Mouse (Mus musculus) midbrain, embryonic 12.5 days (tissue): ENCODE measurements around the gene Gpc2. TPM values are rescaled to one million over a fixed set of nuclear protein-coding genes. Genes with fewer than 3 reads are reported as not detected.

Experiments used
- ATAC-seq: fragments of 200-750 bp; cut with Nextera tagmentation; 2 replicates; pipeline ENCODE4 v1.8.0; 2017; ENCODE audit warnings: low read depth, moderate TSS enrichment, moderate library complexity; ENCODE audit not compliant: low FRiP score
- H3K27ac ChIP-seq: fragments of 300-500 bp; sonication (generic); replicated peaks from 2 replicates; pipeline ENCODE4 v1.5.1; 2016; ENCODE audit warnings: mild to moderate bottlenecking
- H3K27me3 ChIP-seq: fragments of 300-500 bp; sonication (generic); 2 replicates; pipeline ENCODE4 v1.6.1; 2016; ENCODE audit warnings: mild to moderate bottlenecking
- H3K36me3 ChIP-seq: fragments of 300-500 bp; sonication (generic); 2 replicates; pipeline ENCODE4 v1.6.1; 2016
- H3K4me1 ChIP-seq: fragments of 300-500 bp; sonication (generic); 2 replicates; pipeline ENCODE4 v1.6.1; 2016
- H3K4me2 ChIP-seq: fragments of 300-500 bp; sonication (generic); replicated peaks from 2 replicates; pipeline ENCODE4 v1.6.1; 2016; ENCODE audit warnings: mild to moderate bottlenecking, moderate library complexity
- H3K4me3 ChIP-seq: fragments of 300-500 bp; sonication (generic); 2 replicates; pipeline ENCODE4 v1.5.1; 2016; ENCODE audit warnings: mild to moderate bottlenecking
- H3K9ac ChIP-seq: fragments of 300-500 bp; sonication (generic); replicated peaks from 2 replicates; pipeline ENCODE4 v1.6.1; 2016; ENCODE audit warnings: mild to moderate bottlenecking, moderate library complexity
- H3K9me3 ChIP-seq: fragments of 300-500 bp; sonication (generic); 2 replicates; pipeline ENCODE4 v1.6.1; 2016; ENCODE audit warnings: mild to moderate bottlenecking
- WGBS: fragments of 180-500 bp; shearing (Covaris S2); methylation state at CpG from one replicate; pipeline ENCODE4 v1.1.7; 2016; 5-methylcytosine and 5-hydroxymethylcytosine counted together
- polyA plus RNA-seq: library from polyadenylated mRNA; unstranded; fragments of >200 nt; fragmentation: Nextera tagmentation; extraction: Ambion mirVana; gene quantifications from 2 replicates; pipeline ENCODE4 v1.2.1, GENCODE M21; 2016

The Gpc2 gene
- polyA plus RNA-seq, 1 experiment from 2014 or later: 152 TPM

- Histone ChIP-seq H3K4me1 (peaks cover 31% of the 10 kb centered on the region), H3K4me2 (no peak overlapping the region), H3K27me3 (no peaks in the 10 kb centered on the region), H3K9me3 (no peaks in the 10 kb centered on the region), H3K4me3 (no peak overlapping the region), H3K27ac (no peak overlapping the region), H3K36me3 (peaks cover 41% of the 10 kb centered on the region), H3K9ac (no peak overlapping the region)
- 86% methylated on average over 10 of the region's 10 CpGs for WGBS
- no peak for ATAC-seq
These were observed 19.8 kb downstream of the Gpc2 start for GRCm38 (mm10) chr5:138260051-138260450.

GRCm38 (mm10) chr5:138258993-138259392 lies 20.8 kb downstream of the Gpc2 start:
- WGBS: 82% methylated on average over 7 of the region's 7 CpGs
- ATAC-seq: no peak
- Histone ChIP-seq H3K4me2 (no peak overlapping the region), H3K36me3 (peaks cover 41% of the 10 kb centered on the region), H3K4me3 (no peak overlapping the region), H3K27ac (no peak overlapping the region), H3K27me3 (no peaks in the 10 kb centered on the region), H3K9me3 (no peaks in the 10 kb centered on the region), H3K9ac (no peak overlapping the region), H3K4me1 (peaks cover 26% of the 10 kb centered on the region)

GRCm38 (mm10) chr5:138258542-138258941 lies 21.3 kb downstream of the Gpc2 start:
- H3K9me3 ChIP-seq: no peaks in the 10 kb centered on the region
- WGBS: 95% methylated on average over 6 of the region's 6 CpGs
- no peaks in the 10 kb centered on the region for H3K27me3 ChIP-seq
- peaks cover 26% of the 10 kb centered on the region for H3K4me1 ChIP-seq
- peaks cover 41% of the 10 kb centered on the region for H3K36me3 ChIP-seq
- H3K4me2 ChIP-seq: no peak overlapping the region
- no peak overlapping the region for H3K27ac ChIP-seq
- H3K4me3 ChIP-seq: no peak overlapping the region
- ATAC-seq: no peak
- H3K9ac ChIP-seq: no peak overlapping the region

- H3K4me3 ChIP-seq: no peak overlapping the region
- ATAC-seq: no peak
- no peaks in the 10 kb centered on the region for H3K27me3 ChIP-seq
- 90% methylated on average over 3 of the region's 3 CpGs for WGBS
- H3K9me3 ChIP-seq: no peaks in the 10 kb centered on the region
- H3K4me2 ChIP-seq: no peak overlapping the region
- peaks cover 23% of the 10 kb centered on the region for H3K4me1 ChIP-seq
- H3K27ac ChIP-seq: no peak overlapping the region
- H3K9ac ChIP-seq: no peak overlapping the region
- peaks cover 41% of the 10 kb centered on the region for H3K36me3 ChIP-seq
These were observed 21.7 kb downstream of the Gpc2 start for GRCm38 (mm10) chr5:138258078-138258477.

- ATAC-seq: no peak
- peaks cover 41% of the 10 kb centered on the region for H3K36me3 ChIP-seq
- peaks cover 18% of the 10 kb centered on the region for H3K4me1 ChIP-seq
- H3K27ac ChIP-seq: no peak overlapping the region
- H3K4me2 ChIP-seq: no peak overlapping the region
- H3K9me3 ChIP-seq: no peaks in the 10 kb centered on the region
- no peak overlapping the region for H3K4me3 ChIP-seq
- no peak overlapping the region for H3K9ac ChIP-seq
- WGBS: 93% methylated on average over 4 of the region's 4 CpGs
- no peaks in the 10 kb centered on the region for H3K27me3 ChIP-seq
These were observed 22.2 kb downstream of the Gpc2 start for GRCm38 (mm10) chr5:138257585-138257978.

- H3K36me3 ChIP-seq: peaks cover 41% of the 10 kb centered on the region
- H3K4me1 ChIP-seq: peaks cover 14% of the 10 kb centered on the region
- no peak overlapping the region for H3K4me3 ChIP-seq
- no peak for ATAC-seq
- no peak overlapping the region for H3K9ac ChIP-seq
- no peak overlapping the region for H3K4me2 ChIP-seq
- no peak overlapping the region for H3K27ac ChIP-seq
- WGBS: 89% methylated on average over 10 of the region's 10 CpGs
- no peaks in the 10 kb centered on the region for H3K9me3 ChIP-seq
- no peaks in the 10 kb centered on the region for H3K27me3 ChIP-seq
These were observed 22.7 kb downstream of the Gpc2 start for GRCm38 (mm10) chr5:138256966-138257584.

- 29% methylated on average over 7 of the region's 7 CpGs for WGBS
- H3K4me3 ChIP-seq: peak overlapping the region; percentile 73
- ATAC-seq: no peak
These were observed 23.7 kb downstream of the Gpc2 start for GRCm38 (mm10) chr5:138256094-138256467.

GRCm38 (mm10) chr5:138255353-138256093 lies 24.3 kb downstream of the Gpc2 start, which contains the start of gene Lamtor4:
TSS of gene Lamtor4 (plus strand) at chr5:138255482.
- H3K9ac ChIP-seq: peak within 1 kb of the TSS; percentile 71
- peak; percentile 100 for ATAC-seq
- H3K27me3 ChIP-seq: no peaks in the 10 kb centered on the region
- under 1% methylated on average over 38 of the region's 38 CpGs for WGBS
- peak within 1 kb of the TSS; percentile 73 for H3K27ac ChIP-seq
- H3K4me2 ChIP-seq: peak within 1 kb of the TSS; percentile 83
- peaks cover 25% of the 10 kb centered on the region for H3K36me3 ChIP-seq
- H3K9me3 ChIP-seq: no peaks in the 10 kb centered on the region
- H3K4me3 ChIP-seq: peak within 1 kb of the TSS; percentile 73
- H3K4me1 ChIP-seq: peaks cover 14% of the 10 kb centered on the region

More at GRCm38 (mm10) chr5:138256094-138256467, 23.7 kb downstream of the Gpc2 start:
- H3K27me3 ChIP-seq: no peaks in the 10 kb centered on the region
- H3K4me1 ChIP-seq: peaks cover 14% of the 10 kb centered on the region
- peak overlapping the region; percentile 71 for H3K9ac ChIP-seq
- H3K27ac ChIP-seq: peak overlapping the region; percentile 73
- H3K9me3 ChIP-seq: no peaks in the 10 kb centered on the region
- peaks cover 31% of the 10 kb centered on the region for H3K36me3 ChIP-seq
- peak overlapping the region; percentile 83 for H3K4me2 ChIP-seq

- Histone ChIP-seq H3K27me3 (no peaks in the 10 kb centered on the region), H3K9ac (no peak overlapping the region), H3K27ac (no peak overlapping the region), H3K4me1 (peaks cover 14% of the 10 kb centered on the region), H3K4me2 (no peak overlapping the region), H3K4me3 (no peak overlapping the region), H3K36me3 (0 out of 2 replicates have a peak, but pooled peaks cover 1% of the 10 kb centered on the region), H3K9me3 (no peaks in the 10 kb centered on the region)
- 91% methylated on average over 3 of the region's 3 CpGs for WGBS
- no peak for ATAC-seq
These were observed 26.7 kb downstream of the Gpc2 start for GRCm38 (mm10) chr5:138253061-138253460.

GRCm38 (mm10) chr5:138251144-138251543 lies 28.7 kb downstream of the Gpc2 start:
- Histone ChIP-seq H3K9me3 (no peaks in the 10 kb centered on the region), H3K27ac (no peak overlapping the region), H3K4me1 (peaks cover 7% of the 10 kb centered on the region), H3K9ac (no peak overlapping the region), H3K36me3 (no peaks in the 10 kb centered on the region), H3K27me3 (no peaks in the 10 kb centered on the region), H3K4me3 (no peak overlapping the region), H3K4me2 (no peak overlapping the region)
- 85% methylated on average over 12 of the region's 12 CpGs for WGBS
- no peak for ATAC-seq

- no peak for ATAC-seq
- no peak overlapping the region for H3K4me2 ChIP-seq
- H3K27ac ChIP-seq: no peak overlapping the region
- no peaks in the 10 kb centered on the region for H3K36me3 ChIP-seq
- no peak overlapping the region for H3K4me3 ChIP-seq
- no peaks in the 10 kb centered on the region for H3K9me3 ChIP-seq
- no peak overlapping the region for H3K9ac ChIP-seq
- no peaks in the 10 kb centered on the region for H3K27me3 ChIP-seq
- H3K4me1 ChIP-seq: no peaks in the 10 kb centered on the region
- 49% methylated on average over 2 of the region's 2 CpGs for WGBS
These were observed 38.3 kb downstream of the Gpc2 start for GRCm38 (mm10) chr5:138241511-138241910.

- Histone ChIP-seq H3K9me3 (no peaks in the 10 kb centered on the region), H3K27me3 (no peaks in the 10 kb centered on the region), H3K36me3 (no peaks in the 10 kb centered on the region), H3K27ac (no peak overlapping the region), H3K4me1 (no peaks in the 10 kb centered on the region), H3K9ac (no peak overlapping the region), H3K4me3 (no peak overlapping the region), H3K4me2 (no peak overlapping the region)
- ATAC-seq: no peak
These were observed 45.6 kb downstream of the Gpc2 start for GRCm38 (mm10) chr5:138234224-138234623.
